Mouse (Mus musculus): Measurements from ENCODE around the gene Il6ra. TPM values are rescaled to one million over a fixed set of nuclear protein-coding genes. Genes with fewer than 3 reads are reported as not detected.
"Not testable (repeated sequence)": the region's sequence is repeated elsewhere in the genome, so short reads cannot be mapped to it uniquely, and the experiment has no call there.

The Il6ra gene
- total RNA-seq, 2 experiments from 2014 or later, result 3.7 to 4.4 TPM

- TF ChIP-seq CTCF (IDR thresholded peaks at IDR 0.05), result no peak
- no peak overlapping the region for H3K27ac ChIP-seq
- no peak overlapping the region for H3K4me3 ChIP-seq
- intact Hi-C loops (cut with DNase I), result no loop called here
- no peak for DNase-seq (ENCODE audit: extremely low spot score in 1 of 2, low spot score in 2 of 2)
Measured at GRCm38 (mm10) chr3:89870472-89871271, 42.3 kb downstream of the Il6ra start.

DNA sequence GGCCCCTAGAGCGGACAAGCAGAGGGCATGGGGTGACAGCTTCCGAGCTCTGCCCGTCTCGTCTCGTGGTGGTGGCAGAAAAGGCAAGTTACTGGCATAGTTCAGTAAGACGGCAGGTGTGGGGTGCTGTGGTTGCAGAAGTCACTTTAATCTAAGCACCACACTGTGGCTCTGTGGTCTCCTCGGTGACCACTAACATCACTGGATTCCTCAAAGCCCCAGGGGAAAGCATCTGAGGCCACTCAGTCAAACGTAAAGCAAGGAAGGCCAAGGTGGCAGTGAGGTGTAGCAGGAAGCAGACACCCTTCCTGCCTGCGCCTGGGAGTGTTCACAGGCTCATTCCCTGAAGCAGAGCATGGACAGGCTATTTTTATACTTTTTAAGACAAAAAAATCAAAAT, 43.4 kb downstream of the Il6ra start:
- intact Hi-C loops (cut with DNase I), result no loop called here
- H3K27ac ChIP-seq, result no peak overlapping the region

GRCm38 (mm10) chr3:89868956-89869355, 44.0 kb downstream of the Il6ra start:
- TF ChIP-seq CTCF (IDR thresholded peaks at IDR 0.05), result no peak
- Histone ChIP-seq H3K4me3 (no peak overlapping the region), H3K27ac (no peak overlapping the region)
- intact Hi-C loops (cut with DNase I), result no loop called here
- no peak for DNase-seq (ENCODE audit: extremely low spot score in 1 of 2, low spot score in 2 of 2)

More for the DNA sequence above, 43.4 kb downstream of the Il6ra start:
- H3K4me3 ChIP-seq, result no peak overlapping the region
- DNase-seq (ENCODE audit: extremely low spot score in 1 of 2, low spot score in 2 of 2), result no peak
- no peak for TF ChIP-seq CTCF (IDR thresholded peaks at IDR 0.05)

DNA sequence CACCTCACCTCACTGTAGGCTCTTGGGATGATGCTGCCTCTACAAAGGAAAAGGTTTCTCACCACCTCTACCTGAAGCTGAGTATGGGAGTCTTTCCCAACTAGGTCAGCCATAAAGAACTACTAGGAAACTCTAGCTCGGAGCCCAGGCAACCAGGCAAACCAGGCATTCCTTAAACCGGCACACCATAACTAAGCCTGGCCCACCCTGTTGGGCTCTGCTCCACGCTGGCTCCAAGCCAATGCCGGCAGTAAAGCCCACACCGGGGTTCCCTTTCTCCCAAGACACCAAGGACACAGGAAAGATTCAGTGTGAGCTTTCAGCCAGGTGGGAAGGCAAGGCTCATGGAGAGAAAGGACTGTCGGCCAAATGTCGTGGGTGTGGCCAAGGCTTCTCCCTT, 44.6 kb downstream of the Il6ra start:
- H3K27ac ChIP-seq, result no peak overlapping the region
- DNase-seq (ENCODE audit: extremely low spot score in 1 of 2, low spot score in 2 of 2), result no peak
- H3K4me3 ChIP-seq, result no peak overlapping the region
- no peak for TF ChIP-seq CTCF (IDR thresholded peaks at IDR 0.05)
- intact Hi-C loops (cut with DNase I), result no loop called here

GRCm38 (mm10) chr3:89867651-89868050, 45.3 kb downstream of the Il6ra start:
- H3K27ac ChIP-seq, result no peak overlapping the region
- no peak for TF ChIP-seq CTCF (IDR thresholded peaks at IDR 0.05)
- no peak for DNase-seq (ENCODE audit: extremely low spot score in 1 of 2, low spot score in 2 of 2)
- intact Hi-C loops (cut with DNase I), result no loop called here
- no peak overlapping the region for H3K4me3 ChIP-seq

GRCm38 (mm10) chr3:89865764-89866163, 47.2 kb downstream of the Il6ra start:
- intact Hi-C loops (cut with DNase I), result no loop called here
- H3K4me3 ChIP-seq, result no peak overlapping the region
- H3K27ac ChIP-seq, result no peak overlapping the region
- TF ChIP-seq CTCF (IDR thresholded peaks at IDR 0.05), result no peak
- no peak for DNase-seq (ENCODE audit: extremely low spot score in 1 of 2, low spot score in 2 of 2)

DNA sequence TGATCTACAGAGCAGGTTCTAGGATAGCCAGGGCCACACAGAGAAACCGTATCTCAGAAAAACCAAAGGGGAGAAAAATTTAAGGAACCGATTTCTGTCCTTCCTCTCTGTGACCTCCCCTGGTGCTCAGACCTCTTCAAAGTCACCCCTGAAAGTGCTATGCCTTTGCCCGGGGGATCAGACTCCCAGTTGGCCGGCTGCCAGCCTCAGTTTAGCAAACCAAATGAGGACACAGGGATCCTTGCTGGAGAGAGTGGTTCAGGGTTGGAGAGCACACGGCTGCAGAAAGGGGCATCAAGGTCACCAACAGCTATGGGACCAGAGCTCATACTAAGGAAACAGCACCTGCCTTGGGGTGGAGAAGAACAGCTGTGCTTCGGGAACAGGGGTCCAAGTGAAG, 48.0 kb downstream of the Il6ra start:
- no peak for TF ChIP-seq CTCF (IDR thresholded peaks at IDR 0.05)
- no peak for DNase-seq (ENCODE audit: extremely low spot score in 1 of 2, low spot score in 2 of 2)
- Histone ChIP-seq H3K4me3 (no peak overlapping the region), H3K27ac (peak overlapping the region; percentile 4; the same call in 1 of the 2 replicates)
- intact Hi-C loops (cut with DNase I), result no loop called here

DNA sequence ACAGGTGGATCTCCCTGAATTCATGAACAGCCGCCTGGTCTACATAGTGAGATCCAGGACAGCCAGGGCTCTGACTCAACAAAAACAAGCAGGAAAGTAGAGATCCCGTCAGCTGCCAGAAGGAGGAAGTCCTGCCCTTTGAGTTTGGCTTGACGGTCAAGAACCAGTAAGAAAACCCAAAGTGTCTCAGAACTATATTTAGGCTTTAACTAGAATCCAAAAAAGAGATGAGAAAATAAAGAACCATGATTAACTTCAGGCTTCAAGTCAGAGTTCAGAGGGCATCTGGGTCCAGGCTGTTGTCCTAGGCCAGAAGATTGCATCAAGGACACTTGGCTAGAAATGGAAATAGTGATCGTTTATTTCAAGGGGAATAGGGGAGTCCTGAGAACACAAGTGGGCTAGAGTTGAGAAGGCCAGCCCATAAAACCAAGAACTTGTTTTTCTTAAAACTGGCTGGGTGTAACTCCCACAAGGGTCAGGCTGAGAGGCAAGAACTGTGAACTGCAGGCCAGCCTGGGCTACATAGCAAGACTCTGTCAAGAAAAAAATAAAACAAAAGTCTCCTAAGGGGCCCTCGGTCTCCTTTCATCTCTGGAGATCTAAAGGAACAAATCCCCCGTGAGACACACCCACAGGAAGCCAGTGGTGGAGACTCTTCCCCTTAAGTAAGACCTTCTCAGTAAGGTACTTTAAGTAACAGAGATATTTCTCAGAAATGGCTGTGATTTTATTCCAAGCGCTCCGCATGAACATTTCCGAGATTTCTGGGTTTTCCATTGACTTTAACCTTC, 49.1 kb downstream of the Il6ra start:
- intact Hi-C loops (cut with DNase I), result no loop called here
- TF ChIP-seq CTCF (IDR thresholded peaks at IDR 0.05), result peak; percentile 14
- DNase-seq (ENCODE audit: extremely low spot score in 1 of 2, low spot score in 2 of 2), result no peak
- no peak overlapping the region for H3K4me3 ChIP-seq
- H3K27ac ChIP-seq, result peak overlapping the region; percentile 45; the same call in 1 of the 2 replicates

GRCm38 (mm10) chr3:89863276-89863675, 49.7 kb downstream of the Il6ra start:
- H3K27ac ChIP-seq; intact Hi-C loops (cut with DNase I); H3K4me3 ChIP-seq; DNase-seq (ENCODE audit: extremely low spot score in 1 of 2, low spot score in 2 of 2): not testable (repeated sequence)

GRCm38 (mm10) chr3:89862182-89862761, 50.7 kb downstream of the Il6ra start:
- no peak overlapping the region for H3K4me3 ChIP-seq
- no peak overlapping the region for H3K27ac ChIP-seq
- no peak for DNase-seq (ENCODE audit: extremely low spot score in 1 of 2, low spot score in 2 of 2)
- TF ChIP-seq CTCF (IDR thresholded peaks at IDR 0.05), result no peak
- intact Hi-C loops (cut with DNase I), result no loop called here

DNA sequence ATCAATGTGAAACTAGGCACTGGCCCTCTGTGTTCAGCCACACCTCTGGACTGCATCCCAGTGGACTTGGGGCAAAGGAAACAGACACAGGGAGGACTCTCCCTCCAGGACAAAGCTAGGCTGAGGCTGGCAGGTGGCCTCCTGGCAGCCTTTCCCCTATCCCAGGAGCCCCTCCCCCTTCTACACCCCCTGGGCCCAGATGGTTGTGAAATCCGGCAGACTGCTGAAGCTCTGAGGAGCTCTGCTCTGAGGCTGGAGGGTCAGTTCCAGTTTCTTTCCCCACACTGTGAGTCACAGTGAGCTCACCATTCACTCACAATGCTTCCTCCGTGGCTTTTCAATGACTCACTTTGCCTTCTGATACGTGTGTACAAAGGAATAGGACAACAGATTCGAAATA, 51.9 kb downstream of the Il6ra start:
- H3K27ac ChIP-seq, result 0 out of 2 replicates have a peak overlapping the region, but pooled peaks have one; percentile 5
- TF ChIP-seq CTCF (IDR thresholded peaks at IDR 0.05), result no peak
- no peak overlapping the region for H3K4me3 ChIP-seq
- intact Hi-C loops (cut with DNase I), result no loop called here
- peak; percentile 33 to 49 for DNase-seq (ENCODE audit: extremely low spot score in 1 of 2, low spot score in 2 of 2)

DNA sequence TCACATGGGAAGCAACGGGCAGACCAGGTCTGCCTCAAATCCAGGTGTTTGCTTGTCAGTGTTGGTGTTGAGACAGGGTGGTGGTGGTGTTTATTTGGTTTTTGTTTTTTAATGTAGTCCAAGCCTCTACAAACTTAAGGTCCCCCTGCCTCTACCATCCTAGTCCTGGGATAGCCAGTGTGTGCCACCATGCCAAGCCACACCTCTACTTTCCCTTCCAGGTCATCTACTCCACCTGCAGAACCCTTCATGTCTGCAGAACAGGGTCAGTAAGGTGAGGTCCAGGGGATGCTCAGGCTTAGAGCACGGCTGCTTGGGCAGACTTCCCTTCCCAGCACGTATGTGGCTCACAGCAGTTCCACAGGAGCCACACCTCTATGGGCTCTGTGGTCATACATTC, 52.7 kb downstream of the Il6ra start:
- intact Hi-C loops (cut with DNase I), result no loop called here
- peak overlapping the region; percentile 20; the same call in 1 of the 2 replicates for H3K27ac ChIP-seq
- no peak for DNase-seq (ENCODE audit: extremely low spot score in 1 of 2, low spot score in 2 of 2)
- no peak for TF ChIP-seq CTCF (IDR thresholded peaks at IDR 0.05)
- no peak overlapping the region for H3K4me3 ChIP-seq

All from left cerebral cortex, adult 2 months (tissue).